Mouse (Mus musculus) MEL (cell line): Measurements from ENCODE around the gene Cse1l.

Experiments used
- CHD2 ChIP-seq: IDR thresholded peaks from 2 replicates; pipeline ENCODE4 v1.6.1; 2011; ENCODE audit warnings: low read length, improper control_type of control experiment
- CTCF ChIP-seq, 3 experiments: IDR thresholded peaks in 2 of 3; conservative IDR thresholded peaks in 1 of 3; 2 replicates each; pipeline ENCODE4 v1.5.1; 2011 to 2012; ENCODE audit warnings: low read length in 3 of 3, low read depth in 2 of 3, mild to moderate bottlenecking in 2 of 3, improper control_type of control experiment in 1 of 3, inconsistent platforms in 1 of 3, mixed read lengths in 1 of 3, moderate library complexity in 1 of 3; ENCODE audit not compliant: control insufficient read depth in 1 of 3, insufficient read depth in 1 of 3, poor library complexity in 1 of 3, severe bottlenecking in 1 of 3
- ELF1 ChIP-seq: IDR thresholded peaks from 2 replicates; pipeline ENCODE4 v1.6.1; 2014; ENCODE audit warnings: low read depth, mild to moderate bottlenecking, inconsistent platforms, low read length, improper control_type of control experiment, moderate library complexity
- EP300 ChIP-seq, 2 experiments: IDR thresholded peaks; 2 replicates each; pipeline ENCODE4 v1.6.1; 2011; ENCODE audit warnings: improper control_type of control experiment in 2 of 2, low read length in 2 of 2, low read depth in 1 of 2, mild to moderate bottlenecking in 1 of 2
- GATA1 ChIP-seq: IDR thresholded peaks from 2 replicates; pipeline ENCODE4 v1.6.1; 2011; ENCODE audit warnings: low read depth, low read length, improper control_type of control experiment
- HCFC1 ChIP-seq: IDR thresholded peaks from 2 replicates; pipeline ENCODE4 v1.6.1; 2012; ENCODE audit warnings: low read depth, mild to moderate bottlenecking, inconsistent platforms, low read length, improper control_type of control experiment, moderate library complexity
- JUND ChIP-seq: IDR thresholded peaks from 2 replicates; pipeline ENCODE4 v1.6.1; 2011; ENCODE audit warnings: low read depth, mild to moderate bottlenecking, improper control_type of control experiment, low read length
- MAX ChIP-seq: IDR thresholded peaks from 2 replicates; pipeline ENCODE4 v1.6.1; 2011; ENCODE audit warnings: low read length, improper control_type of control experiment
- MYB ChIP-seq: IDR thresholded peaks from 2 replicates; pipeline ENCODE4 v1.6.1; 2011; ENCODE audit warnings: mild to moderate bottlenecking, low read depth, low read length, improper control_type of control experiment
- MYC ChIP-seq: IDR thresholded peaks from 2 replicates; pipeline ENCODE4 v1.6.1; 2011; ENCODE audit warnings: low read depth, mild to moderate bottlenecking, low read length, improper control_type of control experiment, moderate library complexity
- POLR2A ChIP-seq, 2 experiments: IDR thresholded peaks; 2 replicates each; pipeline ENCODE4 v1.6.1; 2011 to 2012; ENCODE audit warnings: low read length in 2 of 2, mild to moderate bottlenecking in 2 of 2, control low read depth in 1 of 2, improper control_type of control experiment in 1 of 2, low read depth in 1 of 2, moderate library complexity in 1 of 2; ENCODE audit not compliant: control insufficient read depth in 1 of 2, insufficient read depth in 1 of 2, poor library complexity in 1 of 2
- UBTF ChIP-seq: IDR thresholded peaks from 2 replicates; pipeline ENCODE4 v1.6.1; 2012; ENCODE audit warnings: low read depth, mild to moderate bottlenecking, inconsistent platforms, low read length, improper control_type of control experiment, moderate library complexity, borderline replicate concordance; ENCODE audit not compliant: insufficient read depth
- ZC3H11A ChIP-seq: IDR thresholded peaks from 2 replicates; pipeline ENCODE4 v1.6.1; 2012; ENCODE audit warnings: low read depth, mild to moderate bottlenecking, inconsistent platforms, low read length, improper control_type of control experiment
- ZNF384 ChIP-seq: IDR thresholded peaks from 2 replicates; pipeline ENCODE4 v1.6.1; 2012; ENCODE audit warnings: low read depth, mild to moderate bottlenecking, inconsistent platforms, low read length, improper control_type of control experiment

DNA sequence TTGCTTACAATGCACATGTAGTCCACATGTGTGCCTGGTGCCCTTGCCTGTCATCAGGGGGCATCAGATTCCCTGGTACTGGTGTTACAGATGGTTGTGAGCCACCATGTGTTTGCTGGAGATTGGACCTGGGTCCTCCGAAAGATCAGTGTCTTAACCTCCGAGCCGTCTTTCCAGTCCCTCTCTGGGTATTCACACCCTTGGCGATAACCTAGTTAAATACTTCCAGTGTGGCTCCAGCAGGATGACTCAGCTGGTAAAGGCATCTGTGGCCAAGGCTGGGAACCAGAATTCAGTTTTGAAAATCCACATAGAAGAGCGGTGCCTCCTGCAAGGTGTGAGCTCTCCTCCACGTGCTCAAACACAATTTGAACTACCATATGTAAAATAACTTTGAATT, 28.1 kb downstream of the Cse1l start:
- TF ChIP-seq POLR2A (IDR thresholded peaks at IDR 0.05; ENCODE audit: control insufficient read depth in 1 of 2, insufficient read depth in 1 of 2, low read depth in 1 of 2, low read length in 2 of 2, poor library complexity in 1 of 2) = no peak
- no peak for TF ChIP-seq CHD2
- TF ChIP-seq EP300 (IDR thresholded peaks at IDR 0.05; ENCODE audit: low read depth in 1 of 2, low read length in 2 of 2) = no peak
- no peak for TF ChIP-seq CTCF (IDR thresholded peaks at IDR 0.05 in 2 of 3, conservative IDR thresholded peaks at IDR 0.05 in 1 of 3; ENCODE audit: control insufficient read depth in 1 of 3, insufficient read depth in 1 of 3, low read depth in 2 of 3, low read length in 3 of 3, poor library complexity in 1 of 3, severe bottlenecking in 1 of 3)
- no peak for TF ChIP-seq MAX
- TF ChIP-seq ZC3H11A = no peak
- no peak for TF ChIP-seq MYC
- TF ChIP-seq GATA1 = no peak
- no peak for TF ChIP-seq MYB
- no peak for TF ChIP-seq ZNF384
- no peak for TF ChIP-seq ELF1
- no peak for TF ChIP-seq HCFC1
- TF ChIP-seq UBTF = no peak
- no peak for TF ChIP-seq JUND
